Mouse (Mus musculus): ENCODE data around the gene Cdh22. TPM values are rescaled to one million over a fixed set of nuclear protein-coding genes. Genes with fewer than 3 reads are reported as not detected.

Gene Cdh22
- total RNA-seq, 2 experiments from 2014 or later, result 1.1 to 1.2 TPM

- no peak for DNase-seq
Measured at GRCm38 (mm10) chr2:165250903-165251302, 16.2 kb upstream of the Cdh22 start.

- DNase-seq, result no peak
Measured at GRCm38 (mm10) chr2:165248967-165249366, 14.3 kb upstream of the Cdh22 start.

GRCm38 (mm10) chr2:165246349-165246748, 11.7 kb upstream of the Cdh22 start:
- DNase-seq, result no peak

- DNase-seq, result no peak
Measured at GRCm38 (mm10) chr2:165243122-165243720, 8.6 kb upstream of the Cdh22 start.

- DNase-seq, result no peak
Measured at GRCm38 (mm10) chr2:165242575-165242974, 7.9 kb upstream of the Cdh22 start.

- no peak for DNase-seq
Measured at GRCm38 (mm10) chr2:165241786-165242185, 7.1 kb upstream of the Cdh22 start.

- DNase-seq, result no peak
Measured at GRCm38 (mm10) chr2:165240371-165240770, 5.7 kb upstream of the Cdh22 start.

- DNase-seq, result no peak
Measured at GRCm38 (mm10) chr2:165239533-165240144, 5.0 kb upstream of the Cdh22 start.

- peak; percentile 33 for DNase-seq
Measured at GRCm38 (mm10) chr2:165238416-165239145, 3.9 kb upstream of the Cdh22 start.

- DNase-seq, result no peak
Measured at GRCm38 (mm10) chr2:165234291-165234612, 401 bp downstream of the Cdh22 start.

- DNase-seq, result peak; percentile 82
Measured at GRCm38 (mm10) chr2:165233491-165234290, 962 bp downstream of the Cdh22 start.

- no peak for DNase-seq
Measured at GRCm38 (mm10) chr2:165229050-165229449, 5.6 kb downstream of the Cdh22 start.

- DNase-seq, result no peak
Measured at GRCm38 (mm10) chr2:165223837-165224236, 10.8 kb downstream of the Cdh22 start.

GRCm38 (mm10) chr2:165221952-165222351, 12.7 kb downstream of the Cdh22 start:
- DNase-seq, result no peak

- no peak for DNase-seq
Measured at GRCm38 (mm10) chr2:165220347-165220945, 14.2 kb downstream of the Cdh22 start.

GRCm38 (mm10) chr2:165218954-165219353, 15.7 kb downstream of the Cdh22 start:
- DNase-seq, result no peak

GRCm38 (mm10) chr2:165217361-165218149, 17.1 kb downstream of the Cdh22 start:
- no peak for DNase-seq

- peak; percentile 51 for DNase-seq
Measured at GRCm38 (mm10) chr2:165215103-165215951, 19.3 kb downstream of the Cdh22 start.

GRCm38 (mm10) chr2:165211426-165212079, 23.1 kb downstream of the Cdh22 start:
- no peak for DNase-seq

GRCm38 (mm10) chr2:165210948-165211347, 23.7 kb downstream of the Cdh22 start:
- DNase-seq, result no peak

Measured in adrenal gland, postnatal 10 days (tissue).